Mouse (Mus musculus) midbrain, embryonic 12.5 days (tissue): ENCODE results near the gene Epm2aip1. TPM values are rescaled to one million over a fixed set of nuclear protein-coding genes. Genes with fewer than 3 reads are reported as not detected.

Source experiments
- ATAC-seq: fragments of 200-750 bp; cut with Nextera tagmentation; 2 replicates; pipeline ENCODE4 v1.8.0; 2017; ENCODE audit warnings: low read depth, moderate TSS enrichment, moderate library complexity; ENCODE audit not compliant: low FRiP score
- H3K27ac ChIP-seq: fragments of 300-500 bp; sonication (generic); replicated peaks from 2 replicates; pipeline ENCODE4 v1.5.1; 2016; ENCODE audit warnings: mild to moderate bottlenecking
- H3K27me3 ChIP-seq: fragments of 300-500 bp; sonication (generic); 2 replicates; pipeline ENCODE4 v1.6.1; 2016; ENCODE audit warnings: mild to moderate bottlenecking
- H3K36me3 ChIP-seq: fragments of 300-500 bp; sonication (generic); 2 replicates; pipeline ENCODE4 v1.6.1; 2016
- H3K4me1 ChIP-seq: fragments of 300-500 bp; sonication (generic); 2 replicates; pipeline ENCODE4 v1.6.1; 2016
- H3K4me2 ChIP-seq: fragments of 300-500 bp; sonication (generic); replicated peaks from 2 replicates; pipeline ENCODE4 v1.6.1; 2016; ENCODE audit warnings: mild to moderate bottlenecking, moderate library complexity
- H3K4me3 ChIP-seq: fragments of 300-500 bp; sonication (generic); 2 replicates; pipeline ENCODE4 v1.5.1; 2016; ENCODE audit warnings: mild to moderate bottlenecking
- H3K9ac ChIP-seq: fragments of 300-500 bp; sonication (generic); replicated peaks from 2 replicates; pipeline ENCODE4 v1.6.1; 2016; ENCODE audit warnings: mild to moderate bottlenecking, moderate library complexity
- H3K9me3 ChIP-seq: fragments of 300-500 bp; sonication (generic); 2 replicates; pipeline ENCODE4 v1.6.1; 2016; ENCODE audit warnings: mild to moderate bottlenecking
- WGBS: fragments of 180-500 bp; shearing (Covaris S2); methylation state at CpG from one replicate; pipeline ENCODE4 v1.1.7; 2016; 5-methylcytosine and 5-hydroxymethylcytosine counted together
- polyA plus RNA-seq: library from polyadenylated mRNA; unstranded; fragments of >200 nt; fragmentation: Nextera tagmentation; extraction: Ambion mirVana; gene quantifications from 2 replicates; pipeline ENCODE4 v1.2.1, GENCODE M21; 2016

Gene Epm2aip1
- polyA plus RNA-seq, 1 experiment from 2014 or later, result 47.3 TPM

DNA sequence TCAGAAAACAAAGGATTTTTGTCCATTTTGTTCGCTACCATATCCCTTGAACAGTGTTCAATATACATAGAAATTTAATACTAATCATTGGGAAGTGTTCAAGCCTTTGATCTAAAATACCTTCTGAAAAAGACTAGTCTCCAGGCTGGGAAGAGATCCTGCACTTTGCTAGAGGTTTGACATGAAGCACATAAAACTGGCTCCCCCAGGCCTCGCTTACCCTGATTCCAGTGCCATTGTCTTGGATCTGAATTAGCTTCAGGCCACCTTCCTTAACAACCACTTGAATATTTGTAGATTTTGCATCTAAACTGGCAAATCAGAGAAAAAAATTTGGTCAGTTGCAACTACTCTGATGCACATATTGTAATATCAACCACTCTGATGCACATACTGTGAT lies 3.7 kb upstream of the Epm2aip1 start:
- Histone ChIP-seq H3K9ac (no peak overlapping the region), H3K4me2 (no peak overlapping the region), H3K4me3 (no peak overlapping the region), H3K27ac (no peak overlapping the region), H3K4me1 (peaks cover 12% of the 10 kb centered on the region), H3K27me3 (no peaks in the 10 kb centered on the region), H3K9me3 (no peaks in the 10 kb centered on the region), H3K36me3 (peaks cover 28% of the 10 kb centered on the region)
- WGBS, result 94% methylated on average over 2 of the region's 2 CpGs
- ATAC-seq, result no peak

DNA sequence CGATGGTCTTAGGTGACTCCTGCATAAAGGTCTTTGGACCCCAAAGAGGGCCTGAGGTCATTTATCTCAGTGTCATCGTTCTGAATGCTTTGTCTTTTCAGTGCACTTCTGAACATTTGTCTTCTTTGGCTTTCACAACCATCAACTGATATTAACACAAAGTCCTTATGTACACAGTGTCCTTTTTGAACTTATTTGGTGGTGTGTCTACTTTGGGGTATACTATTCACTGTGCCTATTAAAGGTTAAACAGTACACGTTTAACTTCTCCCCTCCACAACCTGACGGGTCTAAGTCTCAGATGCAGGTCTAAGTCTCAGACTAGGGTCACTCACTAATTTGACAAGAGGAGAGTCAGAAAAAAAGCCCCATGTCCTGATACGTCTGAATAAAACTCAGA lies 1.1 kb upstream of the Epm2aip1 start:
- H3K27ac ChIP-seq, result peak overlapping the region; percentile 93
- peaks cover 13% of the 10 kb centered on the region for H3K36me3 ChIP-seq
- no peaks in the 10 kb centered on the region for H3K27me3 ChIP-seq
- H3K4me3 ChIP-seq, result peak overlapping the region; percentile 82
- H3K4me2 ChIP-seq, result peak overlapping the region; percentile 67
- H3K4me1 ChIP-seq, result peaks cover 34% of the 10 kb centered on the region
- 10% methylated on average over 5 of the region's 5 CpGs for WGBS
- peak overlapping the region; percentile 75 for H3K9ac ChIP-seq
- H3K9me3 ChIP-seq, result no peaks in the 10 kb centered on the region
- ATAC-seq, result no peak

DNA sequence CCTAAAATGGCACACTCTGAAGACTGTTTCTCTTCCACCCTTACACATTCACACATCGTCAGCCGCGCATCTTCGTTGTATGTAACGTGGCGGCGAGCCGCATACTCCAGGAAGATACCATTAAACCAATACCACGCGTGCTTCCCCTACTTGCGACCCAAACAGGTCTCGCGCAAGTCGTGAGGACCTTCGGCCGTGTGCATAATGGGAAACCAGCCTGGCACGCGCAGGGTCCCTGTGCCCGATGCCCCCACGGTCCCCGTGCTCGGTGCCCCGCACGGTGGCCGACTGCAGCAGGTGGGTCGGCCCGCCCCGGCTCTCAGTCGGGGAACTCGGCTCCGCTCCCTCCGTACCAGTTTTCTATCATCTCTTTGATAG lies 684 bp upstream of the Epm2aip1 start:
- Histone ChIP-seq H3K4me2 (peak overlapping the region; percentile 67), H3K4me3 (peak overlapping the region; percentile 82), H3K9ac (peak overlapping the region; percentile 75), H3K4me1 (peaks cover 39% of the 10 kb centered on the region), H3K9me3 (no peaks in the 10 kb centered on the region), H3K36me3 (peaks cover 17% of the 10 kb centered on the region), H3K27me3 (no peaks in the 10 kb centered on the region), H3K27ac (peak overlapping the region; percentile 93)
- peak; percentile 74 for ATAC-seq
- under 1% methylated on average over 32 of the region's 32 CpGs for WGBS

DNA sequence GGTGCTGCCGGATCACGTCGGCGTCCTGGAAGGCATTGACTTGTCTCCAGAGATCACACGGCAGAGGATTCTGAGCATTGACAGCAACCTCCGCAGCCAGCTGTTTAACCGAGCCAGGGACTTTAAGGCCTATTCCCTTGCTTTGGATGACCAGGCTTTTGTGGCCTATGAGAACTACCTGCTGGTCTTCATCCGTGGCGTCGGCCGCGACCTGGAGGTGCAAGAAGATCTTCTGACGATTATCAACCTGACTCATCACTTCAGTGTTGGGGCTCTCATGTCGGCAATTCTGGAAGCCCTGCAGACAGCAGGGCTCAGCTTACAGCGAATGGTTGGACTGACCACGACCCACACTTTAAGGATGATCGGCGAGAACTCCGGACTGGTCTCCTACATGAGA lies 627 bp downstream of the Epm2aip1 start:
- no peak for ATAC-seq
- H3K27me3 ChIP-seq, result no peaks in the 10 kb centered on the region
- H3K4me2 ChIP-seq, result peak overlapping the region; percentile 86
- H3K9ac ChIP-seq, result peak overlapping the region; percentile 93
- peaks cover 45% of the 10 kb centered on the region for H3K4me1 ChIP-seq
- H3K36me3 ChIP-seq, result peaks cover 17% of the 10 kb centered on the region
- peak overlapping the region; percentile 92 for H3K27ac ChIP-seq
- no peaks in the 10 kb centered on the region for H3K9me3 ChIP-seq
- WGBS, result 9% methylated on average over 19 of the region's 19 CpGs
- peak overlapping the region; percentile 82 for H3K4me3 ChIP-seq

DNA sequence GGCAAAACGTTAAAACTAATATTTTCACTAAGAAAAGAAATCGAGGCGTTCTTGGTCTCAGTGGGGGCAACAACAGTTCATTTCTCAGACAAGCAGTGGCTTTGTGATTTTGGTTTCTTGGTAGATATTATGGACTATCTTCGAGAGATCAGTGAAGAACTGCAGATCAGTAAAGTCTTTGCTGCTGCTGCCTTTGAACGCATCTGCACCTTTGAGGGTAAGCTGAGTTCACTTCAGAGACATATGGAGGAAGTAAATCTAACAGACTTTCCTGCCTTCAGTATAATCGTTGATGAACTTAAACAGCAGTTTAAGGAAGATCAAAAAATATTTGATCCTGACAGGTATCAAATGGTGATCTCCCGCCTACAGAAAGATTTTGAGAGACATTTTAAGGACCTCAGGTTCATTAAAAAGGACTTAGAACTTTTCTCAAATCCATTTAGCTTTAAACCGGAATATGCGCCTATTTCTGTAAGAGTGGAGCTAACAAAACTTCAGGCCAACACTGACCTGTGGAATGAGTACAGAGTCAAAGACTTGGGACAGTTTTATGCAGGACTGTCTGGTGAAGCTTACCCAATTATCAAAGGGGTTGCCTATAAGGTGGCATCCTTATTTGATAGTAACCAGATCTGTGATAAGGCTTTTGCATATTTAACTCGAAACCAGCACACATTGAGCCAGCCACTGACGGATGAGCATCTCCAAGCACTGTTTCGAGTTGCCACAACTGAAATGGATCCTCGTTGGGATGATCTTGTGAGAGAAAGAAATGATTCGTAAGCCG lies 1.5 kb downstream of the Epm2aip1 start:
- H3K4me2 ChIP-seq, result peak overlapping the region; percentile 86
- 79% methylated on average over 15 of the region's 15 CpGs for WGBS
- peaks cover 21% of the 10 kb centered on the region for H3K36me3 ChIP-seq
- peaks cover 45% of the 10 kb centered on the region for H3K4me1 ChIP-seq
- ATAC-seq, result no peak
- no peak overlapping the region for H3K27ac ChIP-seq
- H3K9ac ChIP-seq, result peak overlapping the region; percentile 93
- H3K4me3 ChIP-seq, result peak overlapping the region; percentile 82
- H3K9me3 ChIP-seq, result no peaks in the 10 kb centered on the region
- H3K27me3 ChIP-seq, result no peaks in the 10 kb centered on the region

DNA sequence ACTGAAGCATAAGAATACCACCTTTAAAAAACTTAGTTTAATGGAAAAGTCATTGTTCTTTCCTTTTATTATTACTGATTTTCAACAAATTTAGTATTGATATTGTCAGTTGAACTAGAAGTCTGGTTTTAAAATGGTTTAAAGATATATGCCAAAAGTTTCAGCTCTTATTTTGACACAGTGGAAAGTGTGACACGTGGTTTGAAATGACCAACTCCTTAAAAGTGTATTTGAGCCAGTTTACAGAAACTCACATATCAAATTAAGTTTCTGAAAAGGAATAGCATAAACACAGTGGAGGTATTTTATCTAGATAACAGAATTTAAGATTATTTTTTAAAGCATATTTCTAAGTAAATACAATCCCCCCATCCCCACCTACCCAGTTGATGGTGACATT lies 2.2 kb downstream of the Epm2aip1 start:
- WGBS, result 93% methylated on average over 1 of the region's 1 CpGs
- Histone ChIP-seq H3K27me3 (no peaks in the 10 kb centered on the region), H3K36me3 (peaks cover 29% of the 10 kb centered on the region), H3K9ac (no peak overlapping the region), H3K4me2 (peak overlapping the region; percentile 86), H3K4me3 (no peak overlapping the region), H3K4me1 (peaks cover 45% of the 10 kb centered on the region), H3K9me3 (no peaks in the 10 kb centered on the region), H3K27ac (no peak overlapping the region)
- no peak for ATAC-seq

DNA sequence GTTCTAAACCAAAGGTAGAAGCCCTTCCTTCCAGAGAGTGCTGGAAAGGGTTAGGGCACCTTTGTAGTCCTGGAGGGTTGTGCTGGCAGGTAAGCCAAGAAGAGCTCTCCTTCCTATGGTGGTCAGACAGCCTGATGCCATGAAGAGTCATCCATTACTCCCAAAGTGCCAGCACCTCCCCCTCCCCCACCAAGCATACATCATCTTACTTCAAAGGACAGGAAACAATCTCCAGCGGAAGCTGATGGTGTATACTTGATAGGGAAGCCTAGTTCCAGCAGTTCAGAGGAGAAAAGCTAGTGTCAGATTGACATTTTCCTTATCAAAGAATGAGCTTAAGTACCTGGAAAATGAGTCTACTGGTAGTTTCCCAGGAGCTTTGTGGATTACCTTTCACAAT lies 3.4 kb downstream of the Epm2aip1 start:
- H3K27ac ChIP-seq, result no peak overlapping the region
- WGBS, result 71% methylated on average over 1 of the region's 1 CpGs
- peaks cover 37% of the 10 kb centered on the region for H3K36me3 ChIP-seq
- no peaks in the 10 kb centered on the region for H3K27me3 ChIP-seq
- peak overlapping the region; percentile 86 for H3K4me2 ChIP-seq
- no peaks in the 10 kb centered on the region for H3K9me3 ChIP-seq
- peaks cover 44% of the 10 kb centered on the region for H3K4me1 ChIP-seq
- no peak for ATAC-seq
- H3K4me3 ChIP-seq, result peak overlapping the region; percentile 18
- H3K9ac ChIP-seq, result no peak overlapping the region

DNA sequence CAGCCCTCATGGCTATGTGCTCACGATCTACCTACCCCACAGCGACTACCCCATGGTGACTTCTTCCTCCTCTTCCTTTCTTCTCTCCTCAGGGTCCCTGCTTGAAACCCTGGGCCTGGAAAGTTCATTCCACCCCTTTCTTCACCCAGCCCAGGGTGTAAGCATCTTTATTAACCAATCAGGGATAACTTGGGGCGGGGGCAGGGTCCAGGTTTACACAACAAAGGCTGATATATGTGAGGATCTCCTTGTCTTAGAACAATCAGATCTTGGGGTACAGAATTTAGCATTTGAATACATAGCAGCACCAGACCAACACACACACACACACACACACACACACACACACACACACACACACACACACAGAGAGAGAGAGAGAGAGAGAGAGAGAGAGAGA lies 13.3 kb downstream of the Epm2aip1 start:
- H3K27ac ChIP-seq, result peak overlapping the region; percentile 30; the same call in 1 of the 2 replicates
- H3K9ac ChIP-seq, result no peak overlapping the region
- peaks cover 13% of the 10 kb centered on the region for H3K4me1 ChIP-seq
- no peak overlapping the region for H3K4me3 ChIP-seq
- H3K36me3 ChIP-seq, result no peaks in the 10 kb centered on the region
- H3K27me3 ChIP-seq, result no peaks in the 10 kb centered on the region
- no peak overlapping the region for H3K4me2 ChIP-seq
- ATAC-seq, result no peak
- 22% methylated on average over 3 of the region's 3 CpGs for WGBS
- no peaks in the 10 kb centered on the region for H3K9me3 ChIP-seq

DNA sequence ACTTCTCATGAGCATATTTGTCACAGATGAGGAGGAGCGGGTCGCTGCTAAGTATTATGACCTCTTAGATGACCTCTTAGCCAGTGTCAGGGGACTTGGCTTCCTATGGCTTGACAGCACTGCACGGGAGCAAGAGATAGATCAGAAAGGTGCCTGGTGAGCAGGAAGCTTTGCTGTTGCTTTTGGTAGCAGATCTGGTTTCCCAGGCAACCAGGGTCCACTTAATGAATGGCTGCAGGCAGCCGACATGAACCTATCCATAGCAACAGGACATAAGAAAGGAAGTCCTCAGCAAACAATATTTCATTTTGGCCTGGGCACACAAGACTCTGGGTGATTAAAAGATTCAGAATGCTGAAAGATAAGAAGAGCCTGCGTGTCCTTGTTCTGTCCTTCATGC lies 13.9 kb downstream of the Epm2aip1 start:
- peak overlapping the region; percentile 30 for H3K27ac ChIP-seq
- H3K9ac ChIP-seq, result no peak overlapping the region
- peaks cover 13% of the 10 kb centered on the region for H3K4me1 ChIP-seq
- 9% methylated on average over 5 of the region's 5 CpGs for WGBS
- H3K27me3 ChIP-seq, result no peaks in the 10 kb centered on the region
- H3K4me3 ChIP-seq, result no peak overlapping the region
- H3K4me2 ChIP-seq, result no peak overlapping the region
- ATAC-seq, result no peak
- H3K36me3 ChIP-seq, result no peaks in the 10 kb centered on the region
- no peaks in the 10 kb centered on the region for H3K9me3 ChIP-seq

DNA sequence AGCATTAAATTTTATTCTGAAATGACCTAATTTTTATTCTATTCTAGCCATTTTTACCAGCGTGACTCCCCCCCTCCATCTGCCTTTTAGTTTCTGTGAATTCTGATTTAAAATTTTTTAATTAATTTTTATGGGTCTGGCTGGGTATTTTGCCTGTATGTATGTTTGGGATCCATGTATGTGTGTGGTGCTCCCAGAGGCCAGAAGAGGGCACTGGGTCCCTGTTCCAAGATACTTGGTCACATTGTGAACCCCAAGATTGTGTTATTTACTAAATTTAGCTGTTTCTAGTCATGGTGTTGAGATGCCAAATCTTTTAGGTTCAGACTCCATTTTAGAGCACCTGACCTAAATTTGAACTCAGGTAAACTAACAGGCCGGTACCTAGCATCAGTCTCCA lies 14.7 kb downstream of the Epm2aip1 start:
- Histone ChIP-seq H3K9ac (no peak overlapping the region), H3K4me1 (peaks cover 13% of the 10 kb centered on the region), H3K36me3 (no peaks in the 10 kb centered on the region), H3K27ac (no peak overlapping the region), H3K27me3 (no peaks in the 10 kb centered on the region), H3K4me2 (no peak overlapping the region), H3K4me3 (no peak overlapping the region), H3K9me3 (no peaks in the 10 kb centered on the region)
- WGBS, result 88% methylated on average over 2 of the region's 2 CpGs
- no peak for ATAC-seq

DNA sequence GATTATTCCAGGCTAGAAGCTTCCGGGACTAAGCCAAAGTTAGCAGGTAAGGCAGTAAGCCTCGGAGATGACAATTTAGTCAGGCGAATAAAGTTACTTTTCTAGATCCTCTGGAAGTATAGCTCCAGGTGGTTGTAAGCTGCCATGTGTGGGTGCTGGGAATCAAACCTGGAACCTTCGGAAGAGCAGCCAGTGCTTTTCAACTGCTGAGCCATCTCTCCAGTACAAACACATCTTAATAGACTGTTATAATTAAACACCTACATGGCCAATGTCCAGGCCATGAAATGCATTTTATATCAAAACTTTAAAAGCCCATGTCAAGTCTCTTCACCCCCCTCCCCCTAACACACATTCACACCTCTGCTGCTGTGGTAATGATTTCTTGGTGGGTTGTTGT lies 16.2 kb downstream of the Epm2aip1 start:
- H3K27me3 ChIP-seq, result no peaks in the 10 kb centered on the region
- H3K4me2 ChIP-seq, result no peak overlapping the region
- peaks cover 13% of the 10 kb centered on the region for H3K4me1 ChIP-seq
- H3K9ac ChIP-seq, result no peak overlapping the region
- no peak overlapping the region for H3K4me3 ChIP-seq
- ATAC-seq, result no peak
- H3K27ac ChIP-seq, result no peak overlapping the region
- WGBS, result 98% methylated on average over 4 of the region's 4 CpGs
- H3K9me3 ChIP-seq, result no peaks in the 10 kb centered on the region
- H3K36me3 ChIP-seq, result no peaks in the 10 kb centered on the region

DNA sequence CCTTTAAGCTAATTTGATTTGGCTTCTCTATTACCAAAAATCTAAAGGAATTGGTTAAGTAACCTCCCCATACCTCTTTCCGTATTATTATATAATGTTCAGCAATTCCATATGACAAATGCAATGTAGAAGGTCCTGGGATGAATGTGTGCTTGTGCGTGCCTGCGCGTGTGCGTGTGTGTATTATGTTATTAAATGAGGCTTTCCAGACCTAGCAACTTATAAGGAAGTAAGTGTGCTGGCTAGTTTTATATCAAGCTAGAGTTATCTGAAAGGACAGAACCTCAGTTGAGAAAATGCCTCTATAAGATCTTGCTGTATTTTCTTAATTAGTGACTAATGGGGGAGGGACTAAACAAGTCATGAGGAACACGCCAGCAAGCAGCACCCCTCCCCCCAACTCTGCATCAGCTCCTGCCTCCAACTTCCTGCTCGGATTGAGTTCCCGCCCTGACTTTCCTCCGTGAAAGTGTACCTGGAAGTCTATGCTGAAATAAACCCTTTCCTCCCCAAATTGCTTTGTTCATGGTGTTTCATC lies 17.6 kb downstream of the Epm2aip1 start:
- no peak overlapping the region for H3K4me3 ChIP-seq
- H3K4me1 ChIP-seq, result peaks cover 13% of the 10 kb centered on the region
- H3K27me3 ChIP-seq, result no peaks in the 10 kb centered on the region
- no peak overlapping the region for H3K9ac ChIP-seq
- H3K4me2 ChIP-seq, result no peak overlapping the region
- H3K27ac ChIP-seq, result no peak overlapping the region
- ATAC-seq, result no peak
- no peaks in the 10 kb centered on the region for H3K9me3 ChIP-seq
- 59% methylated on average over 9 of the region's 9 CpGs for WGBS
- H3K36me3 ChIP-seq, result no peaks in the 10 kb centered on the region
